Mouse (Mus musculus) adrenal gland, postnatal 4 days (tissue): Measurements from ENCODE around the gene Slc9a8. TPM values are rescaled to one million over a fixed set of nuclear protein-coding genes. Genes with fewer than 3 reads are reported as not detected.

Experiments
- DNase-seq, 2 experiments: peaks; one replicate each; pipeline ENCODE4 v3.0.0; 2021 to 2022; ENCODE audit warnings: low spot score in 2 of 2, mixed read lengths in 2 of 2
- total RNA-seq, 2 experiments: library from RNA; stranded (reverse); gene quantifications; 2 replicates each; pipeline ENCODE4 v1.2.3; 2021

Slc9a8 gene
- total RNA-seq, 2 experiments from 2014 or later, result 60.0 to 63.9 TPM

GRCm38 (mm10) chr2:167506546-167507260 is 85.2 kb downstream of the Slc9a8 start:
- DNase-seq, result no peak

- no peak for DNase-seq
Measured at GRCm38 (mm10) chr2:167507719-167508385, 86.3 kb downstream of the Slc9a8 start.

GRCm38 (mm10) chr2:167508569-167508968 is 87.1 kb downstream of the Slc9a8 start:
- no peak for DNase-seq

GRCm38 (mm10) chr2:167510485-167510884 is 89.0 kb downstream of the Slc9a8 start:
- no peak for DNase-seq

- no peak for DNase-seq
Measured at GRCm38 (mm10) chr2:167512365-167512764, 90.9 kb downstream of the Slc9a8 start.

DNA sequence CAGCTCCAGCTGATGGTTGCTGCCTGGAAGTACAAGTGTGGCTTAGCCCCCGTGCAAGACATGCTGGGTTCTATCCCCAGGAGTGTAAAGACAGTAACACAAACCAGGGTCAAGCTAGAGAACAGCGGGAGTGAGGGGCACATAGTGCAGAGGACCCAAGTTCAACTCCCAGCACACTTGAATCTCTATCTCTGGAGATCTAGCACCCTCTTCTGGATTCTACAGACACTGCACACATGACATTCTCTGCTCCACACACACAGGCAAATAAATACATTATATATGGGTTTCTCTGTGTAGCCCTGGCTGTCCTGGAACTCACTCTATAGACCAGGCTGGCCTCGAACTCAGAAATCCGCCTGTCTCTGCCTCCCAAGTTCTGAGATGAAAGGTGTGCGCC is 91.5 kb downstream of the Slc9a8 start:
- no peak for DNase-seq

DNA sequence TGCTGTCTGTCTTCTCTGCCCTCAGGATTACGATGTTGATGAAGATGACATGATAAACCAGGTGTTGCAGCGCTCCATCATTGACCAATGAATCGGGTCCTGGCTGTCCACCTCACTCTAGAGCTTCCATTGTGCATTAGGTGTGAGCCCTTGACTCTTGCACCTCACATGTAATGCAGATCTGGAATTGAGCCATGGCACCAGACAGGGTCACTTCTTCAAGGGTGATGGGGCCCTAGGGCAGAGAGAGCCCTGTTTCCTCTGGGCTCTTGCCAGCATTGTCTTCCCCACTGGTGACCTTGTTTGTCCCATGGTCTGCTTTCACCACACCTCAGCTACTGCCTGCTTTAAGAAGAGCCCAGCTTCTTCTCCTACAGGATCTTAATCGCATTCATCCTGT is 93.1 kb downstream of the Slc9a8 start:
- no peak for DNase-seq

DNA sequence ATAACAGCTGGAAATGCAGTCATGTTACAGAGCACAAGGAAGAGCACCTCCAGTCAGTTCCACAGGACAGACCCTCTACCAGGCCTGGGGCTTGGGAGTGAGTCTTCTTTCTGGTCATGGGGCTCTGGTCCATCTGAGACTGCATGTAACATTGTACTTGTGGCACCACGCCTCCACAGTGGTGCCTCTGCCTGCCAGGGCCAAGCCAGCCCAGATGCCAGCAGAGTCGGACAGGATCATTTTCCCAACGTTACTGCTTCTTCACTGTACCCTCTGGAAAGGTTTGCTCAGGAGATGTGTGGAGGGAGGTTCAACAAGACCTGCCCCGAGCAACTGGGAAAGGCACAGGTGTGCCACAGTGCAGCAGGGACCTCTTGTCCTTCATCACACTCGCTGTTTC is 94.2 kb downstream of the Slc9a8 start:
- no peak for DNase-seq

DNA sequence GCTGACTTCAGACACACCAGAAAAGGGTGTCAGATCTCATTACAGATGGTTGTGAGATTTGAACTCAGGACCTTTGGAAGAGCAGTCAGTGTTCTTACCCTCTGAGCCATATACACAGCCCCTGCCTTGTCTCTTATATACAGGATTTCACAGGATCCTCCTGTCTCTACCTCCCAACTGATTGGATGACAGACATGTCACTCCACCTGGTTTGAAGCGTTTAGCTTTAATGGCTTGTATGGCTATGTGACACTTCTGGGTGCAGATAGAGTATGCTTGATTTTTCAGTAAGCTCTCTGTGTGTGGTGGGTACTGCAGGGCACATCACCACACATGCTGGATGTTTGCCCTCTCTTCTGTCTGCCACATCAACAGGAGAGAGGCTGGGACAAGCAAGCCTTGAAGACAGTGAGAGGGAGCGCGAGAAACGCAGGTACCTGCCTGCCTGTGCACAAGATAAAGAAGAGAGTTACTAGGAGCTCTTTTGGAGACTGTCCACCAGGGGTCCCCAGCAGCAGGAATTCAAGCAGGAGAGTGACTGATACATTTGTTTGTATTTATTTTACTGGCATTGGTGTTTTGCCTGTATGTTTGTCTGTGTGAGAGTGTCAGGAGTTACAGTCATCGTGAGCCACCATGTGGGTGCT is 98.2 kb downstream of the Slc9a8 start:
- DNase-seq, result no peak

Other genes starting within 250 kb of the Slc9a8 start
- 10 to 100 TPM; 15.8 to 17.0 TPM for gene Kcnb1, start 231.6 kb upstream of the Slc9a8 start, total RNA-seq
- gene Ptgis, start 181.1 kb upstream of the Slc9a8 start, total RNA-seq, result 10 to 100 TPM; 21.5 to 22.3 TPM
- gene B4galt5, start 72.5 kb upstream of the Slc9a8 start, total RNA-seq, result 100 to 1,000 TPM in 1 of 2 experiments, 10 to 100 TPM in 1; 86.1 to 102 TPM
- 10 to 100 TPM; 65.0 to 66.6 TPM for gene Rnf114, start 70.9 kb downstream of the Slc9a8 start, total RNA-seq
- 10 to 100 TPM; 33.9 TPM for gene Spata2, start 71.2 kb downstream of the Slc9a8 start, total RNA-seq
- 10 to 100 TPM; 13.2 to 14.8 TPM for gene Snai1, start 116.5 kb downstream of the Slc9a8 start, total RNA-seq
- gene Ube2v1, start 210.4 kb downstream of the Slc9a8 start, total RNA-seq, result 100 to 1,000 TPM; 194 to 200 TPM
- 10 to 100 TPM; 18.2 to 23.0 TPM for gene Gm20431, start 239.8 kb downstream of the Slc9a8 start, total RNA-seq